Mouse (Mus musculus) kidney, embryonic 16.5 days (tissue): ENCODE results near the gene Casr. TPM values are rescaled to one million over a fixed set of nuclear protein-coding genes. Genes with fewer than 3 reads are reported as not detected.

ENCODE experiments used
- ATAC-seq: fragments of 200-750 bp; cut with Nextera tagmentation; 2 replicates; pipeline ENCODE4 v1.8.0; 2017; ENCODE audit warnings: moderate TSS enrichment; ENCODE audit not compliant: low FRiP score, low TSS enrichment
- H3K27ac ChIP-seq: fragments of 300-500 bp; sonication (generic); 2 replicates; pipeline ENCODE4 v1.5.1; 2014; ENCODE audit warnings: low read length
- H3K27me3 ChIP-seq: fragments of 300-500 bp; sonication (generic); 2 replicates; pipeline ENCODE4 v1.6.1; 2014; ENCODE audit warnings: low read length, control low read depth, mixed read lengths; ENCODE audit not compliant: insufficient read depth
- H3K36me3 ChIP-seq: fragments of 300-500 bp; sonication (generic); 2 replicates; pipeline ENCODE4 v1.6.1; 2014; ENCODE audit warnings: low read length, control low read depth, mixed read lengths; ENCODE audit not compliant: insufficient read depth
- H3K4me1 ChIP-seq: fragments of 300-500 bp; sonication (generic); 2 replicates; pipeline ENCODE4 v1.6.1; 2014; ENCODE audit warnings: low read length, control low read depth, mixed read lengths; ENCODE audit not compliant: insufficient read depth
- H3K4me2 ChIP-seq: fragments of 300-500 bp; sonication (generic); replicated peaks from 2 replicates; pipeline ENCODE4 v1.6.1; 2014; ENCODE audit warnings: low read depth, low read length
- H3K4me3 ChIP-seq: fragments of 300-500 bp; sonication (generic); 2 replicates; pipeline ENCODE4 v1.5.1; 2014; ENCODE audit warnings: mild to moderate bottlenecking, low read length
- H3K9ac ChIP-seq: fragments of 300-500 bp; sonication (generic); replicated peaks from 2 replicates; pipeline ENCODE4 v1.6.1; 2014; ENCODE audit warnings: low read length
- H3K9me3 ChIP-seq: fragments of 300-500 bp; sonication (generic); 2 replicates; pipeline ENCODE4 v1.6.1; 2016; ENCODE audit warnings: low read length, control low read depth
- WGBS: fragments of 180-500 bp; shearing (Covaris S2); extraction: QIAGEN DNeasy Blood & Tissue Kit; methylation state at CpG from one replicate; pipeline ENCODE4 v1.1.7; 2014; 5-methylcytosine and 5-hydroxymethylcytosine counted together
- polyA plus RNA-seq: library from polyadenylated mRNA; unstranded; fragments of >200 nt; fragmentation: Nextera tagmentation; extraction: Ambion mirVana; gene quantifications from 2 replicates; pipeline ENCODE4 v1.2.1, GENCODE M21; 2015

Gene Casr
- polyA plus RNA-seq, 1 experiment from 2014 or later: 1.3 TPM

- Histone ChIP-seq H3K27ac (no peak overlapping the region), H3K4me2 (no peak overlapping the region), H3K9ac (no peak overlapping the region), H3K4me3 (no peak overlapping the region), H3K36me3 (no peaks in the 10 kb centered on the region), H3K9me3 (no peaks in the 10 kb centered on the region; the same call in 1 of the 2 replicates), H3K27me3 (no peaks in the 10 kb centered on the region), H3K4me1 (no peaks in the 10 kb centered on the region)
- ATAC-seq: no peak
- WGBS: 63% methylated on average over 9 of the region's 9 CpGs
Observed at GRCm38 (mm10) chr16:36476866-36477265, 85.1 kb downstream of the Casr start.

DNA sequence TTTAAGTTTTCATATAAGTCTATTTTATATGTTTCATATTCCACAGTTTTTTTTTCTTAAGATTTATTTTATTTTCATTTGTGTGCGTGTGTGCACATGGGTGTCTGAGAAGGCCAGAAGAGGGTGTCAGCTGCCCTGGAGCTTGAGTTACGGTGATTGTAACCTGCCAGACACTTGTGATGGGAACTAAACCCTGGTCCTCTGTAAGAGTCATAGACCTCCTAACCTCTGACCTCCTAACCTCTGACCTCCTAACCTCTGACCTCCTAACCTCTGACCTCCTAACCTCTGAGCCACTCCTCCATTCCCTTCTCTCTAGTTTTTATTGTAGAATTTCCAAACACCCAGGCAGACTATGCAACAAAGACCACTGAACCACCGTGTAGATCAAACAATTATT, 86.4 kb downstream of the Casr start:
- H3K9ac ChIP-seq: no peak overlapping the region
- H3K4me3 ChIP-seq: no peak overlapping the region
- no peak overlapping the region for H3K27ac ChIP-seq
- 90% methylated on average over 3 of the region's 3 CpGs for WGBS
- no peak for ATAC-seq
- H3K4me2 ChIP-seq: no peak overlapping the region
- H3K9me3 ChIP-seq: no peaks in the 10 kb centered on the region; the same call in 1 of the 2 replicates
- H3K36me3 ChIP-seq: no peaks in the 10 kb centered on the region
- H3K4me1 ChIP-seq: no peaks in the 10 kb centered on the region
- H3K27me3 ChIP-seq: no peaks in the 10 kb centered on the region

DNA sequence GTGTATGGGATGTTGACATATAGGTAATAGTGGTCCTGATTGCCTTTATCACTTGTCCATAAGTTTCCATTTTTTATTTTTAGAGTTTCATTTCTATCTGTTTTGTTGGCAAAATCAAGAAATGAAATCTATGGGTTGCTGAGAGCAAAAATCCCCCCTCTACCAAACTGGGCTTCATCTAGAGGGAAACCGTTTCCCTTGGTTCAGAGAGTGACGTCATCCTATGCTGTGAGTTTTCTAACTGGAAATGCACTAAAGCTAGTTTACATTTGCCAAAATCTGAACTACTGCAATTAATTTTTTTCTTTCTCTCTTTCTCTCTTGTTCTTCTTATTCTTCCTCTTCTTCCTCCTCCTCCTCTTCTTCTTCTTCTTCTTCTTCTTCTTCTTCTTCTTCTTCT, 87.1 kb downstream of the Casr start:
- no peaks in the 10 kb centered on the region for H3K4me1 ChIP-seq
- WGBS: 76% methylated on average over 2 of the region's 2 CpGs
- no peak overlapping the region for H3K27ac ChIP-seq
- ATAC-seq: no peak
- H3K9me3 ChIP-seq: no peaks in the 10 kb centered on the region; the same call in 1 of the 2 replicates
- no peaks in the 10 kb centered on the region for H3K27me3 ChIP-seq
- H3K4me2 ChIP-seq: no peak overlapping the region
- H3K36me3 ChIP-seq: no peaks in the 10 kb centered on the region
- no peak overlapping the region for H3K9ac ChIP-seq
- H3K4me3 ChIP-seq: no peak overlapping the region

- 43% methylated on average over 17 of the region's 17 CpGs for WGBS
- H3K36me3 ChIP-seq: no peaks in the 10 kb centered on the region
- H3K4me2 ChIP-seq: no peak overlapping the region; the same call in 1 of the 2 replicates
- no peak overlapping the region for H3K27ac ChIP-seq
- no peaks in the 10 kb centered on the region for H3K27me3 ChIP-seq
- H3K9me3 ChIP-seq: 0 out of 2 replicates have a peak, but pooled peaks cover 4% of the 10 kb centered on the region
- H3K9ac ChIP-seq: no peak overlapping the region
- no peaks in the 10 kb centered on the region for H3K4me1 ChIP-seq
- H3K4me3 ChIP-seq: no peak overlapping the region
- peak; percentile 90 for ATAC-seq
Observed at GRCm38 (mm10) chr16:36473217-36474216, 88.4 kb downstream of the Casr start.

DNA sequence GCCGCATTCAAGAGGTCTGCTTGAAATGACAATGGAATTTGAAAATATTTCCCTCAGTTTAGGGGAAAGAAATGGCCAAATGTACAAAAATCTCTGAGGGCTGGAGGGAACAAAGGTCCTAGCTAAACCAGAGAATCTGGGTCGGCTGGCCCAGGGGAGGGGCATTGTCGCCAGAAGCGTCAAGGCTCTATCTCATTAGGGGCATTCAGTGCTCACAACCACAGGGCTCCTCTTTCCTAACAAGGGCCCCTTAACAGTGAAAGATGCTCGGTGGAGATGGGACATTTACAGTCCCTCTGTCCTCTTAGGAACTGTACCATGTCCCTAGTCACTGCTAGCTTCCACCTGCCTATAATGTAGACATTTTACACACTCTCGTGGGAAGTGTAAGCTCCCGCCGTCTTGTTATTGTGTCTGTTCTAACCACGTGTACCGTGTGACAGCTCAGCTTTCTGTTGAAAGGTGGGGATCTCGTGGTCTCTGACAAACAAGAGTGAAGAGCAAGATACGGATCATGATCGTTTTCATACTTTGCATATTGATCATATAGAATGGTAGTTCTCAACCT, 90.8 kb downstream of the Casr start:
- WGBS: 63% methylated on average over 13 of the region's 13 CpGs
- Histone ChIP-seq H3K27ac (no peak overlapping the region), H3K9me3 (0 out of 2 replicates have a peak, but pooled peaks cover 4% of the 10 kb centered on the region), H3K9ac (no peak overlapping the region), H3K36me3 (no peaks in the 10 kb centered on the region), H3K4me1 (no peaks in the 10 kb centered on the region), H3K4me2 (no peak overlapping the region), H3K4me3 (no peak overlapping the region), H3K27me3 (no peaks in the 10 kb centered on the region)
- no peak for ATAC-seq

DNA sequence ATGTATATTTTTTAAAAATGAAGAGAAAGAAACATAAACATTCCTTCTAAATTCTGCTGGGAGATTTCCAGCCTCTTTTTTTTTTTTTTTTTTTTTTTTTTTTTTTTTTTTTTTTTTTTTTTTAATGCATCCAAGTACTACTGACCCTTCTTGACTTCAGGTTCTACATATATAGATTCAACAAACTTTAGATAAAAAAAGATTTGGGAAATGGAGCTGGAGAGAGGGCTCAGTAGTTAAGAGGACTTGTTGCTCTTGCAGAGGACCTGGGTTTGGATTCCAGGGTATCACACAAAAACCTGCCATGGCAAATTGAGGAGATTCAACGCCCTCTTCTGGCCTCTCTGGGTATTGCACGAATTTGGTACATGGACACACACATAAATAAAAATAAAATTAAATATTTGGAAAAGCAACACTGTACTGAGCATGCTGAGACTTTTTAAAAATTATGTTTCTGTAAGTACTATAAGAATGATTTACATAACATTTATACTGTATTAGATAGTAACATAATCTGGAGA, 91.9 kb downstream of the Casr start:
- no peak overlapping the region for H3K27ac ChIP-seq
- 13% methylated on average over 2 of the region's 2 CpGs for WGBS
- no peak overlapping the region for H3K9ac ChIP-seq
- no peak overlapping the region for H3K4me2 ChIP-seq
- no peak for ATAC-seq
- no peaks in the 10 kb centered on the region for H3K4me1 ChIP-seq
- 0 out of 2 replicates have a peak, but pooled peaks cover 4% of the 10 kb centered on the region for H3K9me3 ChIP-seq
- no peaks in the 10 kb centered on the region for H3K27me3 ChIP-seq
- no peak overlapping the region for H3K4me3 ChIP-seq
- H3K36me3 ChIP-seq: no peaks in the 10 kb centered on the region

DNA sequence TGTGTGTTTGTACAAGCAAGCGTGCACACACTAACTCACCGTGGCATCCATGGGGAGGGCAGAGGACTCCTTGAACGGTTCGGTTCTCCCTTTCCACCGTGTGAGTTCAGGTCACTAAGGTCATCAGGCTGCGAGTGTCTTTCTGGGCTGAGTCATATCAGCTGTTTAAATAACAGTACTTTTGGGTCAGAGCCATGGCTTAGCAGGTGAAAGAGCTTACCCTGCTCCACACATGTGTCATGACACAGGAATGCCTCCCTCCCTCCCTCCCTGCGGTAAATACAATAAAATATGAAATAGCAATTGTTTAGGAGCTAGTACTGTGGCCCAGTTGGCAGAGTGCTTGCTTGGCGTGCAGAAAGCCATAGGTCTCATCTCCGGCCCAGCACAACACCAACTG, 92.6 kb downstream of the Casr start:
- Histone ChIP-seq H3K27ac (no peak overlapping the region), H3K4me1 (no peaks in the 10 kb centered on the region), H3K27me3 (no peaks in the 10 kb centered on the region), H3K4me2 (no peak overlapping the region), H3K9ac (no peak overlapping the region), H3K9me3 (0 out of 2 replicates have a peak, but pooled peaks cover 4% of the 10 kb centered on the region), H3K36me3 (no peaks in the 10 kb centered on the region), H3K4me3 (no peak overlapping the region)
- ATAC-seq: no peak
- 78% methylated on average over 9 of the region's 9 CpGs for WGBS

GRCm38 (mm10) chr16:36468862-36469261, 93.1 kb downstream of the Casr start:
- 71% methylated on average over 4 of the region's 4 CpGs for WGBS
- Histone ChIP-seq H3K27me3 (no peaks in the 10 kb centered on the region), H3K27ac (no peak overlapping the region)

DNA sequence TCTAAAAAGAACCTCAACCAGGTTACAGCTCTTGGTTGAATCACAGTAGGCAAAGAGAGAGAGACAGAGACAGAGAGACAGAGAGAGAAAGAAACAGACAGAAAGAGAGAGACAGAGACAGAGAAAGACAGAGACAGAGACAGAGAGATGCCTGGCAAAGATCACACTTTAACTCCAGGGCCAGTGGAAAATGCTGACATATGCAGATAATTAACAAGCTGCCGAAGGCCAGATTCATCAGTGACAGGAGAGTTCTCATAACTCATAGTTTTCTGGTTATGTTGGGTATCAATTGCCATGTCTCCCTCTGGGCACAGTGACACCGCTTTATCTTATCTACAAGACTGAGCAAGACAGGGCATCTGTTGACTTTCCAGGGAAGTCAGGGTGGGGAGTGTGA, 94.0 kb downstream of the Casr start:
- 77% methylated on average over 2 of the region's 2 CpGs for WGBS
- Histone ChIP-seq H3K27ac (no peak overlapping the region), H3K9me3 (0 out of 2 replicates have a peak, but pooled peaks cover 4% of the 10 kb centered on the region), H3K9ac (no peak overlapping the region), H3K4me3 (no peak overlapping the region), H3K4me2 (no peak overlapping the region), H3K4me1 (no peaks in the 10 kb centered on the region), H3K27me3 (no peaks in the 10 kb centered on the region), H3K36me3 (no peaks in the 10 kb centered on the region)
- no peak for ATAC-seq

More at GRCm38 (mm10) chr16:36468862-36469261, 93.1 kb downstream of the Casr start:
- Histone ChIP-seq H3K9me3 (0 out of 2 replicates have a peak, but pooled peaks cover 4% of the 10 kb centered on the region), H3K4me3 (no peak overlapping the region), H3K4me1 (no peaks in the 10 kb centered on the region), H3K36me3 (no peaks in the 10 kb centered on the region), H3K4me2 (no peak overlapping the region), H3K9ac (no peak overlapping the region)
- no peak for ATAC-seq
